Mouse (Mus musculus) c-Kit-positive CD71-negative TER-119-negative erythroid progenitor cells, embryonic 14.5 days (primary cell): ENCODE data around the gene Gzmf.
"Not testable (repeated sequence)": the region's sequence is repeated elsewhere in the genome, so short reads cannot be mapped to it uniquely, and the experiment has no call there.

Experiments used
- DNase-seq: peaks from one replicate; pipeline ENCODE4 v3.0.0-alpha.2; 2013; ENCODE audit warnings: low read depth

Gene Gzmf

DNA sequence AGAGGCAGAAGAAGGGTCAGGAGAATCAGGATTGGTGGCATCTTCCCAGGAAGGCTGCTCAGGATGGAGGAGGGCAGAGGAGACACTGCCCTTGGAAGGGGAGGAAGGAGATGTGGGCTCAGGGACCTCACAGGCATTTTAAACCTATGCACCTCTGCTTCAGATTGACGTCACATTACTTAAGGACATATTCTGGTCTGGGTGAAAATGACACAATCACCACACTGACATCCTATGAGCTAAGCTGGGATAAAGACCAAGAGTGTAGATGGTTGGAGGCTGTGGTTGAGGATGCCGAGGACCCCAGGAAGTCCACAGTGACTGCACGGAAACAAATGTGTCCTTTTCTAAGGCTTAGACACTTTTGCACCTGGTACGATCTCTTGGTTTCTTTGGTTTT is at the start of gene Gzmf:
Gzmf (minus strand) TSS at position 101 of the 400 bp plus-strand sequence.
- no peak for DNase-seq

GRCm38 (mm10) chr14:56240409-56240808 is 29.2 kb upstream of the Gzmf start:
- DNase-seq: no peak

GRCm38 (mm10) chr14:56234556-56234955 is 23.3 kb upstream of the Gzmf start, which contains the start of gene Gzmc:
Gene Gzmc, minus strand, starts transcription at chr14:56234656.
- DNase-seq: no peak

GRCm38 (mm10) chr14:56205613-56206012 is 5.6 kb downstream of the Gzmf start:
- DNase-seq: no peak

DNA sequence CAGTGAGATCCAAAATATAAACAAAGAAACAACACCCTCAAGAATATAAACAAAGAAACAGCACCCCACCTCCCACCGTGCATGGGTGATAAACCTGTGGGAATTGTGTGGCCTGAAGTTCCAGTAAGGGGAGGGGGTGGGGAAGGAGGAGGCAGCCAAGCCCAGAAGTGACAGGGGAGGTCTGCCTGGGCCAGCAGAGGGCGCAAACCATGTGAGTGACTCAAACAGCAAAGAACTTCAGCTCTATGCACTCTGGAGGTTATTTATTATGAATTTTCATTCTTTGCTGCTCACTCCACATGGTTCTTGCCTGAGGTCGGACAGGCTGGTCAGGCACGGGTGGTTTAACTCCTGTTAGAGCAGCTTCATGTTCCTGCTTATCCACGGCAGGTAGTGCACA is 6.2 kb downstream of the Gzmf start:
- peak; percentile 25 for DNase-seq

- DNase-seq: peak; percentile 44
Observed at GRCm38 (mm10) chr14:56203975-56204374, 7.2 kb downstream of the Gzmf start.

DNA sequence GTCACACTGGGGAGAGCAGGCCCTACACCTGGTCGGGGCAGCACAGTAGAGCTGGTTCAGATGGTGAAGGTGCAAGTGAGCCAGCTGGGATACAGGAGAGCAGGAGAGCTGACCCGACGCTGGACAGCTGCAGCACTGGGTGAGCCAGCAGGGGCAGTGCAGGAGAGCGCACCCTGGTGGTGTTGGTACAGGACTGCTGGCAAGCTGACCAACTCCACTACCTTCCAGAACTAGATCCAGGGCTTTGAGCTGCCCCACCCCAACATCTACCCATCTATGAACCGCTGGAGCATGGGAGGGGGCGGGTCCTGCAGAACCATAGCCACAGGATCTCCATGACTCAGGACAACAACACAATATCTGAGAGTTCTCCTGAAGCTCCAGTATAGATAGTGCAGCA is 24.3 kb downstream of the Gzmf start:
- no peak for DNase-seq

DNA sequence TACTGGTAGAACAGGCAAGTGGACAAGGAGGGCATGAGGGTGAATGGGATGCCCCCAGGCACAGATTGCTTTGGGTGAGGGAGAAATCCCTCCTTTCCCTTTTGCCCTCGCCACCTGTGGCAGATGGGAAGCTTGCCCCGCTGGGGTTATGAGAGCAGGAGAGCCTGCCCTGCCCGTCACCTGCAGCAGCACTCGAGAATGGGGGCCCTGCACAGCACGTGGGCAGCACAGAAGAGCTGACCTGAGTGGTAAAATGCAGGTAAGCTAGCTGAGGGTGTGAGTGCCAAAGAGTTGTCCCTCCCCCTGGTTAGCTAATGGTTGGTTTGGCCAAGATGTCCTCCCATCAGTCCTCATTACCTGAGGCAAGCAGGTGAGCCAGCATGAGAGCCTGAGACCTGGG is 24.7 kb downstream of the Gzmf start:
- no peak for DNase-seq

GRCm38 (mm10) chr14:56177651-56178050 is 33.6 kb downstream of the Gzmf start:
- peak; percentile 19 for DNase-seq

- no peak for DNase-seq
Observed at GRCm38 (mm10) chr14:56174499-56174898, 36.7 kb downstream of the Gzmf start, which contains the start of gene Gzmn. Gene Gzmn, minus strand, starts transcription at chr14:56174599.

DNA sequence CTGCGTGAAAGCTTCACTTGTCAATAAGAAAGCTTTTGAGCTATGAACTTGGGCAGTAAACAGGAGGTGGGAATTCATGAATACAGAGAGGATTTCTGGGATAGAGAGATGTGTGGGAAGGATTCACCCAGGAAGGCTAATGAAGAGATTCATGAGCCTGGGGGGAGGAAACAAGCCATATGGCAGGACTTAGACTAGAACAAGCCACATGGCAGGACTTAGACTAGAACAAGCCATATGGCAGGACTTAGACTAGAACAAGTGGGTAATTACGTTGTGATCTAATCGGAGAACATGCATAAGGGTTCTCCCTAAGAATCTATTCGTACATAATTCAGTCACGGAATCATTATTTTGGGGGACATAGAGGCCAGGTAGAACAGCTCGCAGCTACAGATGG is 37.8 kb downstream of the Gzmf start:
- no peak for DNase-seq

DNA sequence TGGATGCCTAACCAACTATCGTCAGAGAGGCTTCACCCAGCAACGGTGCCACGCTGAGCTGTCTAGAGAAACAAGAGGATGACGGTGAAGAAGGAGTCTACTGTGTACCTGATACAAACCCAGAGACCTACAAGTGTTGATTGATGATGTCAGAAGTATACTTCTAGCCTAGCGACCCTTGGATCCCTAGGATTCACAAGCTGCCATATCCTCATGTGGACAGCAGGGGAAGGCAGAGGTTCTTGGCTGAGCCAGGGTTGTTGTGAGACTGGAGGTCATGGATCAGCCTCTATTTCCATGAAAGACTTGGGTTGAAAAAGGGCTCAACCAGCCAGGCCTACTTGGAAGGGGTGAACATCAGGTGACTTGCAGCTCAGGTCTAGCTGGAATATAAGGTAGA is 38.5 kb downstream of the Gzmf start:
- DNase-seq: no peak

GRCm38 (mm10) chr14:56168009-56168408 is 43.2 kb downstream of the Gzmf start:
- DNase-seq: no peak

DNA sequence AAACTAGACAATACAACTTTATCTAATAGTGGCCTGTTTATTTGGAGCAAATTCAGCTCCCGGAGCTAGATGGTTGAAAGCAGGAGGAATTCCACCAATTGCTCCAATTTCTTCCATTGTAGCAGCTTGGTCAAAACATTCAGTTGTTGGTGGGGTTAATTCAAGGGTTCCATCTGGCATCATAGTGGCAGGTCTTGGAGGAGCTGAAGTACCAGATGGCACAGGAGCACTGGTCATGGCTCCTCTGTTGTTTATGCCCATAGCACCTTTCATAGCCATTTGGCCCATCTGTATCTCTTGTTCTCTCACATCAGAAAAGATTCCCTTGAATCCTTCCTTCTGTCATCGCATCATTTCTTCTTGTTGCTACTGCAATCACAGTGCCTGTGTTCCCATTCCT is 49.1 kb downstream of the Gzmf start:
- no peak for DNase-seq

GRCm38 (mm10) chr14:56159479-56159878 is 51.7 kb downstream of the Gzmf start, which contains the start of gene Gzmg:
Gene Gzmg, minus strand, starts transcription at chr14:56159579.
- not testable (repeated sequence) for DNase-seq

DNA sequence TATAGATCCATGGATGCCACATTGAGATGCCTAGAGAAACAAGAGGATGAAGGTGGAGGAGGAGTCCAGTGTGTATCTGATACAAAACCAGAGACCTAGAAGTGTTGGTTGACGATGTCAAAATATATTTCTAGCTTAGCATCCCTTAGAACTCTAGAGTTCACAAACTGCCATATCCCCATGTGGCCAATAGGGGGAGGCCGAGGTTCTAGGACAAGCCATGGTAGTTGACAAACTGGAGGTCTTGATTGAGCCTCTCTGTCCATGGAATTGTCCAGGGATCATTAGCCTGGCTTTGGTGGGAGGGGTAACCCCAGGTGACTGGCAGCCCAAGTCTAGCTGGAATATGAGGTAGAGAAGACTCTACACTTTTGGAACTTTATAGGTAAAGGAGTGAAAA is 55.9 kb downstream of the Gzmf start:
- DNase-seq: no peak
